ENCODE assay signal across 8 mouse cellular contexts in genomic region chr7:100495581-100496251, GRCm38 (mm10). TPM values are rescaled to one million over a fixed set of nuclear protein-coding genes. Genes with fewer than 3 reads are reported as not detected.
A peak's percentile ranks its signal among the peaks of the same experiment; 100 is the strongest.
DNase-seq lines count a peak whose midpoint lies in the region; ATAC-seq lines count a peak whose summit lies in the region.

No protein-coding gene starts in this region.

- peaks cover 49% of the 10 kb centered on the region for H3K4me1 ChIP-seq in forebrain, embryonic 10.5 days
- peaks cover 44% of the 10 kb centered on the region for H3K4me1 ChIP-seq in neural tube, embryonic 13.5 days (replicated peaks)

- H3K36me3 ChIP-seq in forebrain, embryonic 10.5 days (replicated peaks), result peaks cover 32% of the 10 kb centered on the region
- 0 out of 2 replicates have a peak, but pooled peaks cover 6% of the 10 kb centered on the region for H3K36me3 ChIP-seq in neural tube, embryonic 13.5 days

- peak overlapping the region; percentile 87 for H3K27ac ChIP-seq in forebrain, embryonic 10.5 days
- H3K27ac ChIP-seq in neural tube, embryonic 13.5 days (replicated peaks), result peak overlapping the region; percentile 83

- 30% methylated on average over 11 of the region's 11 CpGs for WGBS in forebrain, embryonic 10.5 days
- WGBS in neural tube, embryonic 13.5 days, result 37% methylated on average over 11 of the region's 11 CpGs

- peaks cover 36% of the 10 kb centered on the region for H3K27me3 ChIP-seq in forebrain, embryonic 10.5 days (ENCODE audit: poor library complexity, severe bottlenecking)
- peaks cover 13% of the 10 kb centered on the region for H3K27me3 ChIP-seq in neural tube, embryonic 13.5 days

- H3K4me2 ChIP-seq in neural tube, embryonic 13.5 days, result peak overlapping the region; percentile 70

- H3K4me3 ChIP-seq in forebrain, embryonic 10.5 days, result peak overlapping the region; percentile 64
- H3K4me3 ChIP-seq in neural tube, embryonic 13.5 days, result no peak overlapping the region

- peak overlapping the region; percentile 41 for H3K9ac ChIP-seq in neural tube, embryonic 13.5 days

- peak; percentile 85 for ATAC-seq in neural tube, embryonic 13.5 days (ENCODE audit: low read depth)

- H3K9me3 ChIP-seq in forebrain, embryonic 10.5 days, result no peaks in the 10 kb centered on the region
- H3K9me3 ChIP-seq in neural tube, embryonic 13.5 days, result no peaks in the 10 kb centered on the region

- peak; percentile 95 for DNase-seq in CD4-positive, CD25-positive, alpha-beta regulatory T cell, adult 2 months (ENCODE audit: low read depth, low spot score)
- peak; percentile 31 to 52 for DNase-seq in adrenal gland, adult 18-20 months (ENCODE audit: low spot score in 2 of 2)
- peak; percentile 59 for DNase-seq in forebrain, embryonic 10.5 days (ENCODE audit: extremely low spot score, low spot score)
- peak; percentile 80 for DNase-seq in heart, postnatal 4 days
- peak; percentile 65 to 74 for DNase-seq in layer of hippocampus, adult 18-20 months (ENCODE audit: low spot score in 2 of 2)
- peak; percentile 93 to 94 for DNase-seq in lung, adult 18-20 months
- peak; percentile 88 to 96 for DNase-seq in thymus, adult 18-20 months

RNA-seq across cellular contexts. Expression of gene Ucp2, which starts 2.6 kb away (rescaled TPM):
- total RNA-seq in adrenal gland, adult 18-20 months (2021), result 100 to 1,000 TPM; 218 to 286 TPM
- 78.7 and 93.9 TPM in 2 replicates for polyA plus RNA-seq in forebrain, embryonic 10.5 days (2016; fragmentation: Nextera tagmentation; extraction: Ambion mirVana)
- 100 to 1,000 TPM; 338 to 355 TPM for total RNA-seq in heart, postnatal 4 days (2021)
- 10 to 100 TPM; 60.5 to 73.3 TPM for total RNA-seq in layer of hippocampus, adult 18-20 months (2021)
- 71.0 and 76.4 TPM in 2 replicates for polyA plus RNA-seq in neural tube, embryonic 13.5 days (2015; fragmentation: Nextera tagmentation; extraction: Ambion mirVana)

RNA-seq across cellular contexts. Expression of gene Dnajb13, which starts 19.0 kb away (rescaled TPM):
- total RNA-seq in adrenal gland, adult 18-20 months (2021), result under 1 TPM in 1 of 2 experiments, not detected in 1; 0.83 TPM
- polyA plus RNA-seq in forebrain, embryonic 10.5 days (2016; fragmentation: Nextera tagmentation; extraction: Ambion mirVana), result 0.26 and 0.30 TPM in 2 replicates
- total RNA-seq in heart, postnatal 4 days (2021), result not detected
- under 1 TPM; 0.36 to 0.77 TPM for total RNA-seq in layer of hippocampus, adult 18-20 months (2021)
- 2.5 and 2.6 TPM in 2 replicates for polyA plus RNA-seq in neural tube, embryonic 13.5 days (2015; fragmentation: Nextera tagmentation; extraction: Ambion mirVana)

RNA-seq across cellular contexts. Expression of gene Ucp3, which starts 22.9 kb away (rescaled TPM):
- 10 to 100 TPM; 19.5 to 30.1 TPM for total RNA-seq in adrenal gland, adult 18-20 months (2021)
- not detected in 2 replicates for polyA plus RNA-seq in forebrain, embryonic 10.5 days (2016; fragmentation: Nextera tagmentation; extraction: Ambion mirVana)
- total RNA-seq in heart, postnatal 4 days (2021), result 10 to 100 TPM; 15.2 to 16.5 TPM
- total RNA-seq in layer of hippocampus, adult 18-20 months (2021), result 1 to 10 TPM; 1.9 to 2.8 TPM
- polyA plus RNA-seq in neural tube, embryonic 13.5 days (2015; fragmentation: Nextera tagmentation; extraction: Ambion mirVana), result not detected in 2 replicates

RNA-seq across cellular contexts. Expression of gene Coa4, which starts 41.2 kb away (rescaled TPM):
- total RNA-seq in adrenal gland, adult 18-20 months (2021), result 10 to 100 TPM in 1 of 2 experiments, 1 to 10 TPM in 1; 8.6 to 13.2 TPM
- 20.4 and 20.6 TPM in 2 replicates for polyA plus RNA-seq in forebrain, embryonic 10.5 days (2016; fragmentation: Nextera tagmentation; extraction: Ambion mirVana)
- total RNA-seq in heart, postnatal 4 days (2021), result 10 to 100 TPM in 1 of 2 experiments, 1 to 10 TPM in 1; 9.7 to 10.6 TPM
- total RNA-seq in layer of hippocampus, adult 18-20 months (2021), result 1 to 10 TPM; 8.0 TPM
- 17.7 and 18.4 TPM in 2 replicates for polyA plus RNA-seq in neural tube, embryonic 13.5 days (2015; fragmentation: Nextera tagmentation; extraction: Ambion mirVana)

Comparison
In these comparisons a context has a peak if more than half of its experiments do, and no peak if none do; other contexts are left out.
1. DNase-seq: peak in every context shown above with its lines; median percentile 95 in CD4-positive, CD25-positive, alpha-beta regulatory T cell, adult 2 months; 94 in lung, adult 18-20 months; 92 in thymus, adult 18-20 months; 80 in heart, postnatal 4 days; 70 in layer of hippocampus, adult 18-20 months; 59 in forebrain, embryonic 10.5 days; 42 in adrenal gland, adult 18-20 months.
2. RNA of gene Ucp3, which starts 22.9 kb away (total RNA-seq): 19.5 to 30.1 TPM in adrenal gland, adult 18-20 months and 15.2 to 16.5 TPM in heart, postnatal 4 days; 1.9 to 2.8 TPM in layer of hippocampus, adult 18-20 months; every median in the first group is over 4 times any median in the second.